Mouse (Mus musculus): ENCODE measurements around the gene Cdhr3.

DNA sequence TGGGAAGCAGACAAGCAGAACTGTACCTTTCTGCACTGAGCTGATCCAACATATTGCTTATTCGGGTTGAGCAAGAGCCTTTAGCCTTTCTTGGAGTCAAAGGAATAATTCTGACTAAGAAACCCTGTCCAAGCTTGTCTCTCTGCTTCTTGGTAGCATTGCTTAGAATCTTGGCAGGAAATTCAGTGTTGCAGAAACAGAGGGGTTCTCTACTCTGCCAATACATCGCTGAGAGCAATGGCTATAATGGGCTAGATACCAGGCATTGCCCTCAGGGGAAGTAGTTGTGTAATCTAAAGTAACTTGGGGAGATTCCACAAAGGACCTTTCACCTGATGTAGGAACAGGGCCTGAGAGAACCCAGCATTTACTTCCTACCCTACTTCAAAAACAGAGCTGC is 62.1 kb downstream of the Cdhr3 start:
- TF ChIP-seq ZC3H11A (IDR thresholded peaks at IDR 0.05; ENCODE audit: low read depth, low read length) (no peak), MAFK (IDR thresholded peaks at IDR 0.05; ENCODE audit: insufficient replicate concordance, low read length) (no peak), EP300 (IDR thresholded peaks at IDR 0.05; ENCODE audit: low read length) (no peak), CTCF (conservative IDR thresholded peaks at IDR 0.05 in 1 of 2, IDR thresholded peaks at IDR 0.05 in 1 of 2; ENCODE audit: low read depth in 2 of 2, low read length in 2 of 2) (no peak), POLR2A (IDR thresholded peaks at IDR 0.05; ENCODE audit: low read depth, low read length) (no peak), MAZ (IDR thresholded peaks at IDR 0.05; ENCODE audit: low read depth, low read length) (no peak), ELF1 (IDR thresholded peaks at IDR 0.05; ENCODE audit: low read depth, low read length) (no peak), USF1 (IDR thresholded peaks at IDR 0.05; ENCODE audit: low read depth, low read length) (no peak), TCF12 (IDR thresholded peaks at IDR 0.05; ENCODE audit: low read depth, low read length) (no peak), MAX (IDR thresholded peaks at IDR 0.05; ENCODE audit: low read length) (no peak), CHD1 (IDR thresholded peaks at IDR 0.05; ENCODE audit: low read depth, low read length) (no peak), CHD2 (IDR thresholded peaks at IDR 0.05; ENCODE audit: low read length) (no peak), TBP (conservative IDR thresholded peaks at IDR 0.05; ENCODE audit: low read depth, low read length) (no peak)

All from CH12.LX (cell line).